Mouse (Mus musculus) G1E (cell line): Measurements from ENCODE around the gene Gm438. TPM values are rescaled to one million over a fixed set of nuclear protein-coding genes. Genes with fewer than 3 reads are reported as not detected.

Experiments used
- ATAC-seq: 2 replicates; pipeline ENCODE4 v1.8.0; 2016; ENCODE audit warnings: mild to moderate bottlenecking; ENCODE audit not compliant: insufficient number of reproducible peaks, poor library complexity, low FRiP score, severe bottlenecking; ENCODE audit errors: extremely low read depth
- DNase-seq: peaks from one replicate; pipeline ENCODE4 v3.0.0; 2012; ENCODE audit warnings: low spot score
- H3K27me3 ChIP-seq: 2 replicates; pipeline ENCODE4 v1.6.1; 2012; ENCODE audit warnings: mild to moderate bottlenecking, low read length, inconsistent platforms; ENCODE audit not compliant: insufficient read depth
- H3K36me3 ChIP-seq: replicated peaks from 2 replicates; pipeline ENCODE3; 2012; ENCODE audit warnings: mild to moderate bottlenecking, inconsistent platforms
- H3K4me1 ChIP-seq: 2 replicates; pipeline ENCODE4 v1.6.1; 2012; ENCODE audit warnings: low read depth, low read length, inconsistent platforms, mixed read lengths; ENCODE audit not compliant: insufficient read depth
- H3K4me3 ChIP-seq: 2 replicates; pipeline ENCODE4 v1.5.1; 2012; ENCODE audit warnings: low read depth, mild to moderate bottlenecking, inconsistent platforms, low read length, moderate library complexity, mixed read lengths
- H3K9me3 ChIP-seq: replicated peaks from 2 replicates; pipeline ENCODE4 v1.6.1; 2012; ENCODE audit warnings: inconsistent platforms
- CTCF ChIP-seq: IDR thresholded peaks from 2 replicates; pipeline ENCODE4 v1.5.1; 2012; ENCODE audit warnings: low read depth, low read length, inconsistent platforms, mixed read lengths
- GATA1 ChIP-seq: IDR thresholded peaks from 2 replicates; pipeline ENCODE4 v1.6.1; 2012; ENCODE audit warnings: borderline replicate concordance, low read length, inconsistent platforms, mixed read lengths
- GATA2 ChIP-seq: IDR thresholded peaks from 2 replicates; pipeline ENCODE4 v1.6.1; 2012; ENCODE audit warnings: low read depth, low read length, inconsistent platforms, borderline replicate concordance
- POLR2AphosphoS5 ChIP-seq: IDR thresholded peaks from 2 replicates; pipeline ENCODE4 v1.6.1; 2012; ENCODE audit warnings: low read depth, low read length, inconsistent platforms; ENCODE audit not compliant: insufficient replicate concordance
- TAL1 ChIP-seq: conservative IDR thresholded peaks from 2 replicates; pipeline ENCODE4 v1.6.1; 2012; ENCODE audit warnings: low read depth, low read length, inconsistent platforms, mixed read lengths
- polyA plus RNA-seq: library from polyadenylated mRNA; stranded (reverse); fragments of >175 nt; gene quantifications from 2 replicates; pipeline ENCODE4 v1.2.3, GENCODE M21; 2012
- total RNA-seq, 2 experiments: library from RNA; stranded (forward) in 1 of 2; stranded (reverse) in 1 of 2; fragments of 200-1000 nt in 1 of 2; fragments of >200 nt in 1 of 2; fragmentation: Nextera tagmentation in 1 of 2; gene quantifications; 2 replicates each; pipeline ENCODE4 v1.2.3; 2014 to 2017

The Gm438 gene
- total and polyA plus RNA-seq, 3 experiments: 0.11 TPM; not detected in 2

DNA sequence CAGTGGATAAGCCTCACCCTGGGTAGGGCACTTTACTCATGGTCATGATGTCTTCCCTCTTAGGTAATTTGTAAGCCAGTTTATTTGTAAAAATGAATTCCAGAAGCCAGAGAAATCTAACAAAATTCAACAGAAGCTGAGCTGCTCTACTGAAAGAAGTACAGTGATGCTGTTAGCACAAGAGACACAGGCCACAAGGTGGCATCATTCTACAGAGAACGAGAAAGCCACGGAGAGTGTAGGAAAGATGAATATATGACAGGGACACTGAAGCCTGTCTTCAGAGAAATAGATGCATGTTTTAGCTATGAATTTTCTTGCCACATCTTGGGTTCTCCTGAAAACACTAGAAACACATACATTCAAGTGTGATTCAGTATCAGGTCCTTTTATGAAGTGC is 20.7 kb downstream of the Gm438 start:
- no peak for ATAC-seq

DNA sequence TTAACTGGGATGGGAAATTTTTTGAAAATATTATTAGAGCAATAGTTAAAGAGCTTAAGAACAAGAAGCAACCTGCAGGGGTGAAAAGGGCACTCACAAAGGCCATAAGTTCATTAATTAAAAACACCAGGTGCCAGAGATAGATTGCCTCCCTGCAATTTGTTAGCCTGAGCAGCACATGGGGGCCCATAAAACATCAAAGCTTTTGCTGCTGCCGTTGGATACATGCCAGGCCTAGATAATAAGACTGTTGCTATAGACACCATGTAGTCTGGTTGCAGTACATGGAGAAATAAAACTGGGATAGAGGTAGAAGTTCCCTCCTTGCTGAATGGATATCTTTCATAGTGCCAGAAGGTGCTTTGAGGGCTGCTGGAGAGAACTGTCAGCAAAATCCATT is 37.2 kb downstream of the Gm438 start:
- TF ChIP-seq GATA1 (no peak), CTCF (no peak), TAL1 (no peak), GATA2 (no peak)

More for the DNA sequence above, 20.7 kb downstream of the Gm438 start:
- TF ChIP-seq POLR2AphosphoS5 (no peak), GATA1 (no peak), CTCF (no peak), TAL1 (no peak), GATA2 (no peak)
- no peaks in the 10 kb centered on the region for H3K36me3 ChIP-seq
- no peaks in the 10 kb centered on the region for H3K4me1 ChIP-seq
- no peaks in the 10 kb centered on the region for H3K27me3 ChIP-seq
- no peak for DNase-seq
- no peak overlapping the region for H3K4me3 ChIP-seq
- H3K9me3 ChIP-seq: no peaks in the 10 kb centered on the region

More for the DNA sequence above, 37.2 kb downstream of the Gm438 start:
- DNase-seq (no peak), ATAC-seq (no peak)
- Histone ChIP-seq H3K4me1 (no peaks in the 10 kb centered on the region), H3K27me3 (no peaks in the 10 kb centered on the region), H3K4me3 (no peak overlapping the region), H3K36me3 (no peaks in the 10 kb centered on the region), H3K9me3 (no peaks in the 10 kb centered on the region)

Other genes starting within 250 kb of the Gm438 start
- not detected in 2 replicates for gene Gm13124, start 221.4 kb downstream of the Gm438 start, total RNA-seq (2014; fragmentation: Nextera tagmentation)
- 0.16 TPM in 1 of 2 replicates, not detected in the other for gene Gm13124, start 221.4 kb downstream of the Gm438 start, total RNA-seq (2017)
- gene Gm13124, start 221.4 kb downstream of the Gm438 start, polyA plus RNA-seq: not detected in 2 replicates
- gene Aadacl4, start 172.9 kb downstream of the Gm438 start, total RNA-seq (2014; fragmentation: Nextera tagmentation): not detected in 2 replicates
- 0.16 TPM in 1 of 2 replicates, not detected in the other for gene Aadacl4, start 172.9 kb downstream of the Gm438 start, total RNA-seq (2017)
- not detected in 2 replicates for gene Aadacl4, start 172.9 kb downstream of the Gm438 start, polyA plus RNA-seq
- not detected in 2 replicates for gene Gm436, start 100.2 kb downstream of the Gm438 start, total RNA-seq (2014; fragmentation: Nextera tagmentation)
- gene Gm436, start 100.2 kb downstream of the Gm438 start, total RNA-seq (2017): not detected in 2 replicates
- gene Gm436, start 100.2 kb downstream of the Gm438 start, polyA plus RNA-seq: not detected in 2 replicates
- gene Gm13178, start 65.2 kb downstream of the Gm438 start, total RNA-seq (2014; fragmentation: Nextera tagmentation): not detected in 2 replicates
- 0.11 TPM in 1 of 2 replicates, not detected in the other for gene Gm13178, start 65.2 kb downstream of the Gm438 start, total RNA-seq (2017)
- not detected in 2 replicates for gene Gm13178, start 65.2 kb downstream of the Gm438 start, polyA plus RNA-seq
- 2.4 and 4.4 TPM in 2 replicates for gene Dhrs3, start 106.2 kb upstream of the Gm438 start, total RNA-seq (2014; fragmentation: Nextera tagmentation)
- gene Dhrs3, start 106.2 kb upstream of the Gm438 start, total RNA-seq (2017): 20.9 and 22.4 TPM in 2 replicates
- gene Dhrs3, start 106.2 kb upstream of the Gm438 start, polyA plus RNA-seq: 0.07 and 0.36 TPM in 2 replicates